Mouse (Mus musculus) heart, embryonic 14.5 days (tissue): ENCODE results near the gene Ankub1. TPM values are rescaled to one million over a fixed set of nuclear protein-coding genes. Genes with fewer than 3 reads are reported as not detected.

Experiments
- ATAC-seq: fragments of 200-750 bp; cut with Nextera tagmentation; 2 replicates; pipeline ENCODE4 v1.8.0; 2017; ENCODE audit warnings: low read depth, moderate TSS enrichment; ENCODE audit not compliant: insufficient number of reproducible peaks, insufficient read depth, low FRiP score
- H3K27ac ChIP-seq, 2 experiments: fragments of 200-500 bp in 1 of 2; fragments of 300-500 bp in 1 of 2; sonication (generic) in 1 of 2; replicated peaks in 1 of 2; 2 replicates each; pipeline ENCODE4 v1.5.1; 2012 to 2014; ENCODE audit warnings: low read depth in 2 of 2, low read length in 2 of 2, control low read depth in 1 of 2, mild to moderate bottlenecking in 1 of 2, mixed read lengths in 1 of 2; ENCODE audit not compliant: control insufficient read depth in 1 of 2, insufficient read depth in 1 of 2
- H3K27me3 ChIP-seq: fragments of 300-500 bp; sonication (generic); 2 replicates; pipeline ENCODE4 v1.6.1; 2014; ENCODE audit warnings: mild to moderate bottlenecking, low read length, control low read depth; ENCODE audit not compliant: control insufficient read depth, insufficient read depth
- H3K36me3 ChIP-seq: fragments of 300-500 bp; sonication (generic); 2 replicates; pipeline ENCODE4 v1.6.1; 2014; ENCODE audit warnings: mild to moderate bottlenecking, control low read depth, low read length, mixed read lengths; ENCODE audit not compliant: control insufficient read depth, insufficient read depth
- H3K4me1 ChIP-seq, 2 experiments: fragments of 200-500 bp in 1 of 2; fragments of 300-500 bp in 1 of 2; sonication (generic) in 1 of 2; 2 replicates each; pipeline ENCODE4 v1.6.1; 2012 to 2014; ENCODE audit warnings: low read length in 2 of 2, control low read depth in 1 of 2, mixed read lengths in 1 of 2; ENCODE audit not compliant: control insufficient read depth in 2 of 2, insufficient read depth in 2 of 2
- H3K4me2 ChIP-seq: fragments of 300-500 bp; sonication (generic); 2 replicates; pipeline ENCODE4 v1.6.1; 2014; ENCODE audit warnings: mild to moderate bottlenecking, low read length
- H3K4me3 ChIP-seq, 2 experiments: fragments of 200-500 bp in 1 of 2; fragments of 300-500 bp in 1 of 2; sonication (generic) in 1 of 2; 2 replicates each; pipeline ENCODE4 v1.5.1; 2012 to 2014; ENCODE audit warnings: low read length in 2 of 2, mild to moderate bottlenecking in 2 of 2, control low read depth in 1 of 2, low read depth in 1 of 2, moderate library complexity in 1 of 2; ENCODE audit not compliant: control insufficient read depth in 1 of 2, insufficient read depth in 1 of 2
- H3K9ac ChIP-seq: fragments of 300-500 bp; sonication (generic); 2 replicates; pipeline ENCODE4 v1.6.1; 2014; ENCODE audit warnings: mild to moderate bottlenecking, low read length
- H3K9me3 ChIP-seq: fragments of 300-500 bp; sonication (generic); 2 replicates; pipeline ENCODE4 v1.6.1; 2016; ENCODE audit warnings: low read length, control low read depth; ENCODE audit not compliant: control insufficient read depth
- WGBS: fragments of 180-500 bp; shearing (Covaris S2); extraction: QIAGEN DNeasy Blood & Tissue Kit; methylation state at CpG from one replicate; pipeline ENCODE4 v1.1.7; 2014; 5-methylcytosine and 5-hydroxymethylcytosine counted together
- polyA plus RNA-seq: library from polyadenylated mRNA; unstranded; fragments of >200 nt; fragmentation: Nextera tagmentation; extraction: Ambion mirVana; gene quantifications from 2 replicates; pipeline ENCODE4 v1.2.1, GENCODE M21; 2014

Gene Ankub1
- not detected in 2 replicates for polyA plus RNA-seq

DNA sequence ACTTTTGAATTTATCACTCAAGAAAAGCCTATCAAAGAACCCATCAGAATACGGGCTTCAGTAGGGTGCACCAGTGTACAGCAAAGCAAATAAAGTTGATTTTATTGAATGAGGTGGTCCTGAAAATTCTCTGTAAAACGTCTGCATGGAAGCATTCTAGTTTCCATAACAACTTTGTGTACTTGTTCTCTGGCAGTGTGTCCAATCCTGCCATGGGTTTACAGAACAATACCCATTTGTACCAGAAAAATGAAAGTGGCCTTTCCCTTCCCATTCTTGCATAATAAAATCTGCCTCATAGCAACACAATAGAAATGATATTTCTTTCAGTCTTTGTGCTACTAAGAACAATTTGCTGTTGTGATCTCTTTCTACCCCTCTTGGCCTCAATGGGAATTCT is at the start of gene Ankub1:
Ankub1 (minus strand) TSS at position 81 of the 400 bp plus-strand sequence.
- no peak within 1 kb of the TSS for H3K4me3 ChIP-seq
- H3K27ac ChIP-seq = no peak within 1 kb of the TSS
- no peak for ATAC-seq
- 73% methylated on average over 2 of the region's 2 CpGs for WGBS
- H3K36me3 ChIP-seq = no peaks in the 10 kb centered on the region
- no peaks in the 10 kb centered on the region for H3K4me1 ChIP-seq
- H3K9me3 ChIP-seq = no peaks in the 10 kb centered on the region
- H3K9ac ChIP-seq = no peak within 1 kb of the TSS
- H3K4me2 ChIP-seq = no peak within 1 kb of the TSS
- no peaks in the 10 kb centered on the region for H3K27me3 ChIP-seq

DNA sequence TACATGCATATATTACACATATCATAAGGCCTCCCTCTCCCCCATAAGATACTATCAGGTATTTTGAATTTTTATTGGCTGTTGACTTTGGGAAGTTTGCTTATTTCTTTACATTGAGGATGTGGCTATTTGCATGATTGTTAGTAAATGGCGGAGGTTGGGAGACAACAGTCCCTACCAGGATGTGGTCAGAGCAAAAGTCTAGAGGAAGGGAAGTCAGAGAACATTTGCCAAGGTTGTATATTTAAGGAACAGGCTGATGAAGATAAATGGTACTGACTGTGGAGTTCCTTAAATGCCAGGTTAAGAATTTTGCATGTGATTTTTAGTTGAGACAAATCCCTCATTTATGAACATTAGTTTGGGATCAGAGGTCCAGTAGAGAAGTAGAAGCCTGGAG is 47.2 kb upstream of the Ankub1 start:
- WGBS = 95% methylated on average over 1 of the region's 1 CpGs
- Histone ChIP-seq H3K9ac (no peak overlapping the region), H3K9me3 (no peaks in the 10 kb centered on the region), H3K27me3 (no peaks in the 10 kb centered on the region), H3K4me2 (no peak overlapping the region), H3K4me3 (no peak overlapping the region), H3K4me1 (peaks cover 0 to 17% of the 10 kb centered on the region in 2 experiments; a peak in 2 of 4 replicates), H3K27ac (no peak overlapping the region), H3K36me3 (no peaks in the 10 kb centered on the region)
- ATAC-seq = no peak

DNA sequence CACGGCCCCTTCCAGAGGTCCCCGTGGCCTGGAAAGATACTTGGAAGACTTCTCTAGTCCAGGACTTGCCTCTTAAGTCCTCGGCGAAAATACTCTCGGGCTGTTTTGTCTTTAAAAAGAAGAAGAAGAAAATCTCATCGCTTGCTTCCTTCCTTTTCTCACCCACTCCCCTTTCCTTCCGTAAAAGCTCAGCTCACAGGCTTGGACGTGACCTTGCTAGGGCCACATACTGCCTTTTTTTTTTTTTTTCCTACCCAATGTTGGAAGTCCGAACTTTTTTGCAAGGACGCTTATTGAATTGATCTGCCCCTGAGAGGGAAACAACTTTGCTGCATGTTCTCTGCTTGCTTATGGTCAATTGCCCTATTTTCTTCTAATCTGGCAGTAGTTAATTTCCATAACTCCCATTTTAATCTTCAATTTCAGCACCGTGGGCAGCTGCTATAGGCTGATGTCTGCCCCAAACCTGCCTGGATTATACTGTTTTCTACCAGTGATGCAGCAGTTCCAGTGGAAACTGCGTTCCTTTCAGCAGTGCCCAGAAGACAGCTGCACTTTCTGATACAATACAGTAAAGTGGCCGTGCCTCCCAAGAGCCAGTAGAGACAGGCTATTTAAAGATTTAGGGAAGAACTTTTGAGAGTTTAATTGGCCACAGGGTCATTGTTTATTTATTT is 44.0 kb upstream of the Ankub1 start:
- H3K4me1 ChIP-seq = peaks cover 0 to 18% of the 10 kb centered on the region in 2 experiments; a peak in 2 of 4 replicates
- H3K36me3 ChIP-seq = no peaks in the 10 kb centered on the region
- H3K9ac ChIP-seq = peak overlapping the region; percentile 85
- no peaks in the 10 kb centered on the region for H3K27me3 ChIP-seq
- no peaks in the 10 kb centered on the region for H3K9me3 ChIP-seq
- ATAC-seq = no peak
- H3K4me3 ChIP-seq = peak overlapping the region; percentile 79 to 85
- peak overlapping the region; percentile 93 for H3K27ac ChIP-seq
- peak overlapping the region; percentile 76 for H3K4me2 ChIP-seq
- under 1% methylated on average over 13 of the region's 13 CpGs for WGBS

DNA sequence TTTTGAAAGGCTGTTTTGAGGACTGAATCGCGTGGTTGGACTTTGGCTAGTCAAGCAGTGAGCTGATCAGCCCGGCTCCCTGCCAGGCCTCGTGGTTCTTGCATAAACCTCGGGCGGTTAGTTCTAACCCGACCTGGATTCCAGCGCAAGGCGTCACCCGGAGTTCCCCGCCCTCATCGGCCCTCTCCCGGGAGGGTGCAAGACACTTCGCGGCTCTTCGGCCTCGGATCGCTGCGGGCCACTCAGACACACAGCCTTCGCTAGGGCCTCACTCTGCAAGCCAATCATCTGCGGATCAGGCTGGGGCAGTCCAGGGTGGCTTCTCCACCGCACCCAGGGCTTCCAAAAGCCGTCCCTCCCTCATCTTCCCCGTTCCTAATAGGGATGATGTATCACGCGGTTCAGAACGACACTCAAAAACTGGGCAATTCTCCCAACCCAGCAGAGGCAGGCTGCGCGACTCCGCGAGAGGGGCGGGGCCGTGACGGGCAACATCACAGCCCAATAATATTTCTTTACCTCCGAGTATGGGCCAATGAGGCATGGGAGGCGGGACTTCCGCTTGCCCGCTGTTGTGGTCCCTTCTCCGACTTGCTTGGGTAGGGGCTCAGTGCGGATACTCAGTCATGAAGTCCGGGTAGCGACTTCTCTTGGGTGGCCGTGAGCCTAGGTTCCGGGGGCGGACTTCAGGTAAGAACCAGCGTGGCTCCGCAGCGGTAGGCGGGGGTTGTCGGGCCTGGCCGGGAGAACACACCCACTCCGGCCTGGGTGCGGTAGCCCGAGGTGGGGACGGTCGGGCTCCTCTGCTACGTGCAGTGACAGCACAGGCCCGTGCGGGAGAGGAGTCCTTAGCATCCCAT is 43.1 kb upstream of the Ankub1 start, which contains the start of gene Rnf13:
Rnf13 (plus strand) TSS at position 552 of the 860 bp plus-strand sequence.
- under 1% methylated on average over 59 of the region's 59 CpGs for whole genome bisulfite sequencing
- Histone ChIP-seq H3K36me3 (no peaks in the 10 kb centered on the region), H3K9me3 (no peaks in the 10 kb centered on the region), H3K27ac (peak within 1 kb of the TSS; percentile 93 to 96), H3K4me1 (peaks cover 0 to 18% of the 10 kb centered on the region in 2 experiments; a peak in 2 of 4 replicates), H3K27me3 (no peaks in the 10 kb centered on the region), H3K9ac (peak within 1 kb of the TSS; percentile 85), H3K4me2 (peak within 1 kb of the TSS; percentile 76), H3K4me3 (peak within 1 kb of the TSS; percentile 79 to 85)
- ATAC-seq = peak; percentile 98

DNA sequence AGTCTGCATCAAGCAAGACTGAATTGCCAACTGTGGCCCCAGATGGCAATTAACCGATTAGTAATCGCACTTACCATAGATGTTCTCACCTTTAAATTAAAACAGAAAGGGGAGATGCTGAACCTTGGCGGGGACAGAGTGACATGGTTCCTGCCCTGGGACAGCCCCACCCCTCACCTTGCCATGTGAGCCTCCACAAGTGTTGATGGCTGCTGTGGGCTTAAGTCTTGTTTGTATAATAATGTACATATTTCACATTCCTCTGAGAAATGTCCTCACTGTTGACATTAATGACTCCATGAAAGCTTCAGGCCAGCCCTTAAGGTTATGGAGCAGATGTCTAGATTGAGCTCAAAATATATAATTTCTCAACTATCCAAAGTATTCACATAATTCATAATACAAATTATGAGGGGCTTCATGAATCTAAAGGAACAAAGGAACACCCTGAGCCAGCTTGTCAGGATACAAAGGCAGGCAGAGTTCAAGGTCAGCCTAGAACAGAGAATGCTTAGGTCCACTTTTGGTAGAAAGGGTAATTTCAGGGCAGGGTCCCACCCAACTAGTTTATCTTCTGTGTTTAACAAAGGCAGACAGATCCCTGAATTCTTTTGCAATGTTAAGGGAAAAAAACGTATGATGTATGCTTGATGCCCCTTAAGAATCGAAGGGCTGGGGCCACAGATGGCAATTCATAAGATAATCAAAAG is 39.8 kb upstream of the Ankub1 start:
- ATAC-seq = no peak
- Histone ChIP-seq H3K9ac (no peak overlapping the region), H3K27ac (no peak overlapping the region), H3K36me3 (no peaks in the 10 kb centered on the region), H3K4me3 (no peak overlapping the region), H3K4me1 (peaks cover 0 to 12% of the 10 kb centered on the region in 2 experiments; a peak in 2 of 4 replicates), H3K9me3 (no peaks in the 10 kb centered on the region), H3K27me3 (no peaks in the 10 kb centered on the region), H3K4me2 (no peak overlapping the region)
- 76% methylated on average over 5 of the region's 5 CpGs for WGBS

DNA sequence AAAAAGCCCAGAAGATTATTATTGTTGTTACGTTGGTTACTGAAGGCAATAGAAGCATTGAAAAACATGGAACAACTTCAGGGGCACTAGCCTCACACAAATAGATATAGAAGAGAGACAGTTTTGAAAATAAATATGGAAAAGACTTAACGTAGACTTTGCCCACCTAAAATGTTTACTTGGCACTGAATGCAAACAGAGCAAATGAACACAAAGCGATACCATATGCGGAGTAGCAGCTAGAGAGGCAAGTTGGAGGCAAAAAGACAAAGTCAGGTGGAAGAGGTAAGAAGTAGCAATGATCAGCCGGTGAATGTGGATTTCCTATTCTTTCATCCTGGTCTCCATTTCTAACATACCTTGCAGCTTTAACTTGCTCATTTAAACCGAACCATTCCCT is 21.6 kb upstream of the Ankub1 start:
- no peaks in the 10 kb centered on the region for H3K4me1 ChIP-seq
- no peaks in the 10 kb centered on the region for H3K36me3 ChIP-seq
- ATAC-seq = no peak
- no peaks in the 10 kb centered on the region for H3K9me3 ChIP-seq
- no peak overlapping the region for H3K4me3 ChIP-seq
- no peak overlapping the region for H3K4me2 ChIP-seq
- 86% methylated on average over 6 of the region's 6 CpGs for WGBS
- no peak overlapping the region for H3K9ac ChIP-seq
- H3K27me3 ChIP-seq = no peaks in the 10 kb centered on the region
- no peak overlapping the region for H3K27ac ChIP-seq

DNA sequence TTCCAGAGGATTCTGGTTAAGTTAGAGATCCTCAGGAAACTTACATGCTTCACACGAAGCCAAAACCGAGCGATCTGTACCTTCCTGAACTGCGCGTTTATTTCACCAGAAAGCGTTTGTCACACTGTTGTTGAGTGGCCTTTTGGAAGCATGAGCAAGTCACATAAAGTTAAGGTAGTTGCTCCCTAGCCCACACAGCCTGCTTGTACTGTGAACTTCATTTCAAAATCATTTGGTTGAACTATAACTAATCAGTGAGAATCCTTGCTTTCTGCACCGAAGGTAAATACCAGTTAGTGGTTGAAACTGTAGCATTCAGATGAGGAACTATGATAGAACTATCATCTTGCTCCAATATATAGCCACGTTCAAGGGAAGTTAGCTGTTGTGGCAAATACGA is 4.2 kb upstream of the Ankub1 start:
- no peak overlapping the region for H3K27ac ChIP-seq
- H3K4me2 ChIP-seq = no peak overlapping the region
- ATAC-seq = no peak
- 91% methylated on average over 9 of the region's 9 CpGs for WGBS
- no peak overlapping the region for H3K4me3 ChIP-seq
- no peaks in the 10 kb centered on the region for H3K36me3 ChIP-seq
- H3K27me3 ChIP-seq = no peaks in the 10 kb centered on the region
- H3K9me3 ChIP-seq = no peaks in the 10 kb centered on the region
- H3K4me1 ChIP-seq = no peaks in the 10 kb centered on the region
- H3K9ac ChIP-seq = no peak overlapping the region
